Mouse (Mus musculus) midbrain, embryonic 10.5 days (tissue): Measurements from ENCODE around the gene Olfr303. TPM values are rescaled to one million over a fixed set of nuclear protein-coding genes. Genes with fewer than 3 reads are reported as not detected.
"Not testable (repeated sequence)": the region's sequence is repeated elsewhere in the genome, so short reads cannot be mapped to it uniquely, and the experiment has no call there.

Source experiments
- DNase-seq: peaks from one replicate; pipeline ENCODE4 v3.0.0-alpha.2; 2017; ENCODE audit warnings: low spot score
- H3K27ac ChIP-seq: fragments of 300-500 bp; sonication (generic); replicated peaks from 2 replicates; pipeline ENCODE4 v1.5.1; 2016; ENCODE audit warnings: mild to moderate bottlenecking
- H3K27me3 ChIP-seq: fragments of 300-500 bp; sonication (generic); 2 replicates; pipeline ENCODE4 v1.6.1; 2016; ENCODE audit warnings: low read depth, mild to moderate bottlenecking; ENCODE audit not compliant: poor library complexity, severe bottlenecking
- H3K36me3 ChIP-seq: fragments of 300-500 bp; sonication (generic); 2 replicates; pipeline ENCODE4 v1.6.1; 2016; ENCODE audit warnings: mild to moderate bottlenecking, moderate library complexity
- H3K4me1 ChIP-seq: fragments of 300-500 bp; sonication (generic); 2 replicates; pipeline ENCODE4 v1.6.1; 2016
- H3K4me3 ChIP-seq: fragments of 300-500 bp; sonication (generic); 2 replicates; pipeline ENCODE4 v1.5.1; 2016; ENCODE audit warnings: mild to moderate bottlenecking, moderate library complexity
- H3K9me3 ChIP-seq: fragments of 300-500 bp; sonication (generic); replicated peaks from 2 replicates; pipeline ENCODE4 v1.6.1; 2016; ENCODE audit warnings: mild to moderate bottlenecking
- WGBS: fragments of 180-500 bp; shearing (Covaris S2); methylation state at CpG from one replicate; pipeline ENCODE4 v1.1.7; 2016; 5-methylcytosine and 5-hydroxymethylcytosine counted together
- polyA plus RNA-seq: library from polyadenylated mRNA; unstranded; fragments of >200 nt; fragmentation: Nextera tagmentation; extraction: Ambion mirVana; gene quantifications from 2 replicates; pipeline ENCODE4 v1.2.1, GENCODE M21; 2016

Gene Olfr303
- not detected in 2 replicates for polyA plus RNA-seq

DNA sequence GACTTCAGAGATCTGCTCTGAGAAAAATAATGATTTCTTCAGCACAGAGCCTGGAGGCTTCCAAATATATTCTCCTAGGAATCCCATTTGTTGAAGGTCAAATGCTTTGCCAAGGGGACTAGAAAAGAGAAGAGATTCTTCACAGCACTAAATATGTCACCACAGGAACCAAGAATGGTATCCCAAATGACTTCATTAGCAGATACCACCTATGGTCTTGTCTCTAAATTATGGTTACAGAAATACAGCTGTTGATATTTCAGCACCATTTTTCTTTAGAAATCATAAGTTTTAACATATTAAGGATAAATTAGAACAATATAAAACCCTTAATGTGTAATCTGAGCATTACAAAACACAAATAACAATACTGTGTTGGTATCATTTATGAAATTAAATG is at the start of gene Olfr303:
Gene Olfr303, minus strand, starts transcription at position 101 of the 400 bp plus-strand sequence.
- H3K27me3 ChIP-seq = no peaks in the 10 kb centered on the region
- no peaks in the 10 kb centered on the region for H3K9me3 ChIP-seq
- no peak within 1 kb of the TSS for H3K4me3 ChIP-seq
- H3K4me1 ChIP-seq = no peaks in the 10 kb centered on the region
- no peak within 1 kb of the TSS for H3K27ac ChIP-seq
- H3K36me3 ChIP-seq = no peaks in the 10 kb centered on the region
- no peak for DNase-seq

GRCm38 (mm10) chr7:86403546-86403945 is 6.0 kb upstream of the Olfr303 start, which contains the start of gene Olfr301:
Olfr301 (plus strand) TSS chr7:86403846.
- H3K36me3 ChIP-seq = no peaks in the 10 kb centered on the region
- WGBS = 89% methylated on average over 2 of the region's 2 CpGs
- no peaks in the 10 kb centered on the region for H3K9me3 ChIP-seq
- no peak for DNase-seq
- no peak within 1 kb of the TSS for H3K4me3 ChIP-seq
- no peaks in the 10 kb centered on the region for H3K4me1 ChIP-seq
- H3K27ac ChIP-seq = no peak within 1 kb of the TSS
- no peaks in the 10 kb centered on the region for H3K27me3 ChIP-seq

DNA sequence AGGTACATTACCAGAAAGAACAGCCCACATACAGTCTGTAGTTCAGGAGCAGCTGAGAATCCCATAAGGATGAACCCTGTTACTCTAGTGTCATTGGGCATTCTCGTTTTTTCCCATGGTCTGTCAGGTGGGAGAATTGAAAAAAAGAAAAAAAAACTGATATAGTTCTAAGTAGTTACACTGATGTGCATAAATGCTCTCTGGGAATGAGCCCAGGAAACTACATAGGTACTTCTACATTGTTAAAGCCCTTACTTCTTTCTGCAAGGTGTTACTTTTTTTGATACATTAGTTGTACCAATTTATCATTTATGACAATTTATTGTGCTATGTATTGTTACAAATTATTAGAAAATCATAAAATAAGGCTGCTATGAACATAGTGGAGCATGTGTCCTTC is 11.0 kb downstream of the Olfr303 start, which contains the start of gene Olfr304:
Gene Olfr304, minus strand, starts transcription at position 101 of the 400 bp plus-strand sequence.
- no peaks in the 10 kb centered on the region for H3K36me3 ChIP-seq
- no peak within 1 kb of the TSS for H3K4me3 ChIP-seq
- no peaks in the 10 kb centered on the region for H3K9me3 ChIP-seq
- no peaks in the 10 kb centered on the region for H3K4me1 ChIP-seq
- WGBS = 84% methylated on average over 1 of the region's 1 CpGs
- H3K27ac ChIP-seq = no peak within 1 kb of the TSS
- no peaks in the 10 kb centered on the region for H3K27me3 ChIP-seq
- DNase-seq = no peak

GRCm38 (mm10) chr7:86385769-86386168 is 11.8 kb downstream of the Olfr303 start:
- no peak for DNase-seq
- Histone ChIP-seq H3K36me3 (no peaks in the 10 kb centered on the region), H3K4me3 (no peak overlapping the region), H3K9me3 (no peaks in the 10 kb centered on the region), H3K4me1 (no peaks in the 10 kb centered on the region), H3K27ac (no peak overlapping the region), H3K27me3 (no peaks in the 10 kb centered on the region)
- WGBS = 83% methylated on average over 3 of the region's 3 CpGs

GRCm38 (mm10) chr7:86366828-86367227 is 30.8 kb downstream of the Olfr303 start, which contains the start of gene Olfr305:
Olfr305 (minus strand) TSS chr7:86366928.
- H3K4me1 ChIP-seq = no peaks in the 10 kb centered on the region
- H3K4me3 ChIP-seq = no peak within 1 kb of the TSS
- no peak within 1 kb of the TSS for H3K27ac ChIP-seq
- DNase-seq = no peak
- H3K27me3 ChIP-seq = no peaks in the 10 kb centered on the region
- 90% methylated on average over 1 of the region's 1 CpGs for WGBS
- H3K9me3 ChIP-seq = no peaks in the 10 kb centered on the region
- no peaks in the 10 kb centered on the region for H3K36me3 ChIP-seq

GRCm38 (mm10) chr7:86346296-86346695 is 51.3 kb downstream of the Olfr303 start:
- not testable (repeated sequence) for DNase-seq, H3K27me3 ChIP-seq, H3K4me3 ChIP-seq, H3K4me1 ChIP-seq, H3K27ac ChIP-seq, H3K9me3 ChIP-seq, H3K36me3 ChIP-seq
- 94% methylated on average over 9 of the region's 9 CpGs for WGBS

DNA sequence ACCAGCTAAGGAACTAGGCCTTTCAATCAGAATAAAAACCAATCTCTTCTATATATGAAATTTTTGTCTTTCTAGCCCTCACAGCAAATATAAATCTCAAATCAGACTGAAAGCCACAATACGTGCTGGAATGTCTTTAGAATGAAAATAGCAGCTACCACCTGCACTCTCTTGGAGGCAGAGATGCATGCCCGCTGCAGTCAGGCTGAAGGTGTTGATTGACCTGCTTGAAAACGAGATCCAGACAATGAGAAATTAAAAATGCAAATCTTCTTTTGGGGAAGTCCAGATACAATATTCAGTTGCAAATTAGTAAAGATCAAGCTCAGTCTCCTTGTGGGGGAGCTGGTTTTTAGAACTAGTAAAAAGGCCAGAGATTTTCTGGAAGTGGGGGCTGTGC is 53.3 kb downstream of the Olfr303 start:
- WGBS = 64% methylated on average over 3 of the region's 3 CpGs
- H3K36me3 ChIP-seq = no peaks in the 10 kb centered on the region
- H3K9me3 ChIP-seq = no peaks in the 10 kb centered on the region
- H3K27me3 ChIP-seq = no peaks in the 10 kb centered on the region
- H3K4me3 ChIP-seq = no peak overlapping the region
- no peak overlapping the region for H3K27ac ChIP-seq
- no peaks in the 10 kb centered on the region for H3K4me1 ChIP-seq
- DNase-seq = no peak

GRCm38 (mm10) chr7:86342881-86343565 is 54.6 kb downstream of the Olfr303 start:
- no peak overlapping the region for H3K27ac ChIP-seq
- no peak overlapping the region for H3K4me3 ChIP-seq
- WGBS = 82% methylated on average over 14 of the region's 14 CpGs
- no peak for DNase-seq
- H3K36me3 ChIP-seq = no peaks in the 10 kb centered on the region
- no peaks in the 10 kb centered on the region for H3K4me1 ChIP-seq
- H3K9me3 ChIP-seq = no peaks in the 10 kb centered on the region
- no peaks in the 10 kb centered on the region for H3K27me3 ChIP-seq

Other genes starting within 250 kb of the Olfr303 start
- gene Vmn2r75, start 226.0 kb downstream of the Olfr303 start, polyA plus RNA-seq = not detected in 2 replicates
- not detected in 2 replicates for gene Vmn2r76, start 151.5 kb downstream of the Olfr303 start, polyA plus RNA-seq
- gene Olfr310, start 120.6 kb downstream of the Olfr303 start, polyA plus RNA-seq = not detected in 2 replicates
- not detected in 2 replicates for gene Olfr309, start 84.1 kb downstream of the Olfr303 start, polyA plus RNA-seq
- not detected in 2 replicates for gene Olfr308, start 72.2 kb downstream of the Olfr303 start, polyA plus RNA-seq
- gene Olfr307, start 60.2 kb downstream of the Olfr303 start, polyA plus RNA-seq = not detected in 2 replicates
- gene Olfr305, start 30.9 kb downstream of the Olfr303 start, polyA plus RNA-seq = not detected in 2 replicates
- not detected in 2 replicates for gene Olfr304, start 11.1 kb downstream of the Olfr303 start, polyA plus RNA-seq
- not detected in 2 replicates for gene Olfr301, start 6.1 kb upstream of the Olfr303 start, polyA plus RNA-seq
- gene Olfr299, start 62.1 kb upstream of the Olfr303 start, polyA plus RNA-seq = not detected in 2 replicates
- gene Olfr298, start 94.7 kb upstream of the Olfr303 start, polyA plus RNA-seq = not detected in 2 replicates
- gene Olfr297, start 122.2 kb upstream of the Olfr303 start, polyA plus RNA-seq = not detected in 2 replicates
- gene Olfr295, start 186.1 kb upstream of the Olfr303 start, polyA plus RNA-seq = not detected in 2 replicates
- gene Olfr294, start 218.9 kb upstream of the Olfr303 start, polyA plus RNA-seq = not detected in 2 replicates